Mouse (Mus musculus): ENCODE data around the gene Bcl2l13. TPM values are rescaled to one million over a fixed set of nuclear protein-coding genes. Genes with fewer than 3 reads are reported as not detected.
A peak's percentile ranks its signal among the peaks of the same experiment; 100 is the strongest.
"Not testable (repeated sequence)": the region's sequence is repeated elsewhere in the genome, so short reads cannot be mapped to it uniquely, and the experiment has no call there.

The Bcl2l13 gene
- polyA plus RNA-seq, 1 experiment from 2014 or later, result 23.9 TPM

DNA sequence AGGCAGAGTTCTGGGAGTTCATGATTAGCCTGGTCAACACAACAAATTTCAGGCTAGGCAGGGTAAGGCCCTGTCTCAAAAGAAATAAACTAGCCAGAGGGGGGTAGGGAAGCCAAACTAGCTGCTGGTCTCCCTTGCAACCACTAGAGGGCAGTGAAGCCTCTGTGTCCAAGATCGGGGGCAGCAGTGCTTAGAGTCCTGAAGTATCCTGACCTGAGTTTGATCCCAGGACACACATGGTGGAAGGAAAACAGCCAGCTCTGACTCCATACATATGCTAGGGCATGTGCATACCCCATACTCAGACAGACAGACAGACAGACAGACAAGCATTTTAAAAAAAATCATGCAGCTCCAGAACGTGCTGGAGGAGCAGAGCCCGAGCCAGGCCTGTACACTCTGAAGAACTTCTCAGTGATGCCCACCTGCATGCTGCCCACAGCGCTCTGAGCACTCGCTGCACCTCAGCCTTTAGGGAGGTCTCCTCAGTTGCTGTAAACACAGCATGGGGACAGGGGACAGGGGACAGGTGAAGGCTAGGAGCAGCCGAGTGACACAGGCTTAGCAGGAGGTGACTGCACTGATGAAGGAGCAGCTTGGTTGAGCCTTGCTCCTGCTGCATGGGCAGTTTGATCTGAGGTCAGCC, 62.3 kb downstream of the Bcl2l13 start:
- H3K9ac ChIP-seq (replicated peaks; ENCODE audit: low read depth, low read length), result no peak overlapping the region
- H3K36me3 ChIP-seq (ENCODE audit: control insufficient read depth, insufficient read depth, low read length), result peaks cover 4% of the 10 kb centered on the region; the same call in 1 of the 2 replicates
- H3K4me3 ChIP-seq (ENCODE audit: low read depth, low read length), result no peak overlapping the region
- no peak overlapping the region for H3K27ac ChIP-seq (ENCODE audit: low read length)
- no peaks in the 10 kb centered on the region for H3K4me1 ChIP-seq (ENCODE audit: control insufficient read depth, insufficient read depth, low read length)
- ATAC-seq (ENCODE audit: insufficient number of reproducible peaks, insufficient read depth, low FRiP score, low read depth), result peak; percentile 29; the same call in 1 of the 2 replicates
- no peaks in the 10 kb centered on the region for H3K9me3 ChIP-seq (ENCODE audit: control insufficient read depth, low read depth, low read length)
- no peak overlapping the region for H3K4me2 ChIP-seq (replicated peaks; ENCODE audit: low read depth, low read length)
- WGBS, result 62% methylated on average over 6 of the region's 6 CpGs
- H3K27me3 ChIP-seq (ENCODE audit: control insufficient read depth, insufficient read depth, low read length), result no peaks in the 10 kb centered on the region

DNA sequence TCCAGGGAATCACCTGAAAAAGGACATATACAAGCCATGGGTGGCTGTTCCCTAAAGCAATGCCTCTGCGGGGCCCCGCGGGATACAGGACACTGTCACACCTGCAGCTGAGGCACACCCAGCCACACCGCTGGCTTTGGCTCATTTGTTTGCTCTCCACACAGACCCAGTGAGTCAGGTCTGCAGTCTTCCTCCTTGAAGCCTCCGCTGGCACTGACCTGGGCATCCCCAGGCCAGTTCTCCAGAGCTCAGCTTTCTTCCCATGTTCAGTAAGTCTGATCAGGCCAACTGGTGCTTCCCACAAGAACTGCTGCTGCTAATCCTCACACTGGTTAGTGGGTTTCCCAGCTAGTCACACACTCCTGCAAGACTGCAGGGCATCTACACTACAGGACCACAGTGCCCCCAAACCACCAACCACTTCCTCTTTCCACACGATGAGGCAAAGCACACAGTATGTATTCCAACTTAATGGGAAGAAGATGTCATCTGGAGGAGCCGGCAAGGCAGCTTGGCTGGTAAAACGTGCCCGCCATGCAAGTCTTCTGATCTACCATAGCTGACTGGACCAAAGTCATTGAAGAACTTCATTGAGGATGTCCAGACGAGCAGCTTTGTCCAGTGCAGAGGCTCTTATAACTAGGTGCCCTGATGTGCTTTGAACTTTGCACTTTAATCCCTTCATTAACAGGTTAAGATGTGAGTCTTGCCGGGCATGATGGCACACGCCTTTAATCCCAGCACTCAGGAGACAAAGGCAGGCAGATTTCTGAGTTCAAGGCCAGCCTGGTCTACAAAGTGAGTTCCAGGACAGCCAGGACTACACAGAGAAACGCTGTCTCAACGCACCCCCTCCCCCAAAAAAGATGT, 66.0 kb downstream of the Bcl2l13 start:
- no peaks in the 10 kb centered on the region for H3K27me3 ChIP-seq (ENCODE audit: control insufficient read depth, insufficient read depth, low read length)
- H3K4me2 ChIP-seq (replicated peaks; ENCODE audit: low read depth, low read length), result no peak overlapping the region
- no peak overlapping the region for H3K9ac ChIP-seq (replicated peaks; ENCODE audit: low read depth, low read length)
- no peak overlapping the region for H3K4me3 ChIP-seq (ENCODE audit: low read depth, low read length)
- WGBS, result 84% methylated on average over 14 of the region's 14 CpGs
- ATAC-seq (ENCODE audit: insufficient number of reproducible peaks, insufficient read depth, low FRiP score, low read depth), result no peak
- no peak overlapping the region for H3K27ac ChIP-seq (ENCODE audit: low read length)
- no peaks in the 10 kb centered on the region for H3K4me1 ChIP-seq (ENCODE audit: control insufficient read depth, insufficient read depth, low read length)
- no peaks in the 10 kb centered on the region for H3K9me3 ChIP-seq (ENCODE audit: control insufficient read depth, low read depth, low read length)
- no peaks in the 10 kb centered on the region for H3K36me3 ChIP-seq (ENCODE audit: control insufficient read depth, insufficient read depth, low read length)

DNA sequence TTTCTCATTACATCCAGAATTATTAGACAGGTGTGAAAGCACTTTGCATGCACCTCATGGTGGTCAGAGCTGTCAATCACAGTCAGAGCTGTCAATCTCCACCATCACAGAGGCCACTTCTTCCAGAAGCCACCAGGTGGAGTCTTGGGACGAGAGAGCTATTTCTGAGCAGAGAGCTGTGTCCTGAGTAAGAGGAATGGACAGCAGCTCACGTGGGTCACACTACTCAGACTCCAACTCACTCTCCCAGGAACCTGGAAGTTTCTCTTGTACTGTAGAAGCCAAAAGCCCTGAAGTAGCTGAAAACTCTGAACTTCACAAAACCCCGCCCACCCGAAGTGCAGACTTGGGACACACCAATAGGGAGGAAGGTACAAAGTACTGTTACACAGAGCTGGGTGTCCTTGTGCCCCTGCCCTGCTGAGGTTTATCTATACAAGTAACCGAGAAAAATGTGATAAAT, 67.5 kb downstream of the Bcl2l13 start:
- Histone ChIP-seq H3K4me1 (ENCODE audit: control insufficient read depth, insufficient read depth, low read length) (no peaks in the 10 kb centered on the region), H3K36me3 (ENCODE audit: control insufficient read depth, insufficient read depth, low read length) (no peaks in the 10 kb centered on the region), H3K9ac (replicated peaks; ENCODE audit: low read depth, low read length) (no peak overlapping the region), H3K9me3 (ENCODE audit: control insufficient read depth, low read depth, low read length) (no peaks in the 10 kb centered on the region), H3K27ac (ENCODE audit: low read length) (no peak overlapping the region), H3K4me2 (replicated peaks; ENCODE audit: low read depth, low read length) (no peak overlapping the region), H3K4me3 (ENCODE audit: low read depth, low read length) (no peak overlapping the region), H3K27me3 (ENCODE audit: control insufficient read depth, insufficient read depth, low read length) (no peaks in the 10 kb centered on the region)
- WGBS, result 54% methylated on average over 5 of the region's 5 CpGs
- no peak for ATAC-seq (ENCODE audit: insufficient number of reproducible peaks, insufficient read depth, low FRiP score, low read depth)

DNA sequence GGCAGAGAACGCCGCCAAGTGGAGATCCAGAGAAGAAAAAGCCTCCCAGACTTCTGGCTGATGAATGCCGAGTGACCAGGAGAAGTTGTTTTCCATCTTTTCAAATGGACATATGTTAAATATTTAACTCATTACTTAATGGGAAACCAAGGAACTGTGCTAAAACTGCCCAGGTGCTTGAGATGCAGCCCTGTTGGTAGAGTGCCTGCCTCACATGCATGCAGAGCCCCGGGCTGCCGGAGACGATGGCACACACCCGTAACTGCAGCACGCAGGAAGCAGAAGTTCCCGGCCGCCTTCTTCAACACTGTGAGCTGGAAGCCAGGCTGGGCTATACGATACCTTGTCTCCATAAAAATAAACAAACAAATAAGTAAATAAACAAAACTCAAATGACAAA, 67.9 kb downstream of the Bcl2l13 start:
- no peak overlapping the region for H3K4me3 ChIP-seq (ENCODE audit: low read depth, low read length)
- no peaks in the 10 kb centered on the region for H3K36me3 ChIP-seq (ENCODE audit: control insufficient read depth, insufficient read depth, low read length)
- 80% methylated on average over 11 of the region's 11 CpGs for WGBS
- no peak overlapping the region for H3K27ac ChIP-seq (ENCODE audit: low read length)
- H3K4me2 ChIP-seq (replicated peaks; ENCODE audit: low read depth, low read length), result no peak overlapping the region
- no peaks in the 10 kb centered on the region for H3K4me1 ChIP-seq (ENCODE audit: control insufficient read depth, insufficient read depth, low read length)
- no peak for ATAC-seq (ENCODE audit: insufficient number of reproducible peaks, insufficient read depth, low FRiP score, low read depth)
- H3K9ac ChIP-seq (replicated peaks; ENCODE audit: low read depth, low read length), result no peak overlapping the region
- H3K27me3 ChIP-seq (ENCODE audit: control insufficient read depth, insufficient read depth, low read length), result no peaks in the 10 kb centered on the region
- no peaks in the 10 kb centered on the region for H3K9me3 ChIP-seq (ENCODE audit: control insufficient read depth, low read depth, low read length)

DNA sequence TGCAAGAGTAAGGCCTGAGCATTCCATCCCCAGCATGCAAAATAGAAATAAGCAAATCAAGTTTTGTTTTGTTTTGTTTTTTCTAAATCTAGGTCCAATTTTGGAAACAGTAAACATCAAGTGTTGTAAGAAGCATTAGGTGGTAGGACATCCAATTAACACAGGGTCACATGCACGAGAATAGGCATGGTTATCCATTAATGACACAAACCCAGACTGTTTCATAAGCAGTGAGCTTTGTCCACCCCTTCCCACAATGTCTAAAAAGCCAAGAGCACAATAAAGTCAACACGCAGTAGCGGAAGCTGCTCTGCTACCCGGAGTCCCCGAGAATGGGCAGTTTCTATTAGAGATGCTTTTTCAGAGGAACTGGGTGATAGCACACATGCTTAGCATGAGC, 69.1 kb downstream of the Bcl2l13 start:
- no peak for ATAC-seq (ENCODE audit: insufficient number of reproducible peaks, insufficient read depth, low FRiP score, low read depth)
- Histone ChIP-seq H3K27me3 (ENCODE audit: control insufficient read depth, insufficient read depth, low read length) (no peaks in the 10 kb centered on the region), H3K4me2 (replicated peaks; ENCODE audit: low read depth, low read length) (no peak overlapping the region), H3K4me1 (ENCODE audit: control insufficient read depth, insufficient read depth, low read length) (no peaks in the 10 kb centered on the region), H3K9me3 (ENCODE audit: control insufficient read depth, low read depth, low read length) (no peaks in the 10 kb centered on the region), H3K4me3 (ENCODE audit: low read depth, low read length) (no peak overlapping the region), H3K27ac (ENCODE audit: low read length) (no peak overlapping the region), H3K36me3 (ENCODE audit: control insufficient read depth, insufficient read depth, low read length) (no peaks in the 10 kb centered on the region), H3K9ac (replicated peaks; ENCODE audit: low read depth, low read length) (no peak overlapping the region)
- WGBS, result 85% methylated on average over 5 of the region's 5 CpGs

DNA sequence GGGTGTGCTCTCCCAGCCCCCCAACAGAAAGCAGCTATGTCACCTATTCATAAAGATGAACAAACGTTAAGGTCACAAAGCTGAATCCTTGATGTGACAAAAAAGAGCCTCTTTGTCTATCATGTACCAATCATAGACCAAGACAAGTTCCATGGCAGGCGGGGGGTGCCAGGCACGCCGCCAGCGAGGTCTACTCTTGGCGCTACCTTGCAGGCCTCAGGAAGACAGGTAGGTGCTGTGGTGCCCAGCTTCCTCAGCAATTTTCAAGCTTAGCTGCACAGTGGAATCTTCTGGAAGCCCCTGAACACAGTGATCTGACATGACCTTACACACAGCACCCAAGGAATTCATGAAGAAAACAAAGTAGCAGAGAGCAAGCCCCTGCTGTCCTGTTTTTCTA, 70.5 kb downstream of the Bcl2l13 start:
- Histone ChIP-seq H3K4me2 (replicated peaks; ENCODE audit: low read depth, low read length) (no peak overlapping the region), H3K36me3 (ENCODE audit: control insufficient read depth, insufficient read depth, low read length) (no peaks in the 10 kb centered on the region), H3K4me3 (ENCODE audit: low read depth, low read length) (no peak overlapping the region), H3K9me3 (ENCODE audit: control insufficient read depth, low read depth, low read length) (no peaks in the 10 kb centered on the region), H3K4me1 (ENCODE audit: control insufficient read depth, insufficient read depth, low read length) (peaks cover 4% of the 10 kb centered on the region; the same call in 1 of the 2 replicates), H3K27me3 (ENCODE audit: control insufficient read depth, insufficient read depth, low read length) (no peaks in the 10 kb centered on the region), H3K9ac (replicated peaks; ENCODE audit: low read depth, low read length) (no peak overlapping the region), H3K27ac (ENCODE audit: low read length) (no peak overlapping the region)
- ATAC-seq (ENCODE audit: insufficient number of reproducible peaks, insufficient read depth, low FRiP score, low read depth), result no peak
- 91% methylated on average over 6 of the region's 6 CpGs for WGBS

DNA sequence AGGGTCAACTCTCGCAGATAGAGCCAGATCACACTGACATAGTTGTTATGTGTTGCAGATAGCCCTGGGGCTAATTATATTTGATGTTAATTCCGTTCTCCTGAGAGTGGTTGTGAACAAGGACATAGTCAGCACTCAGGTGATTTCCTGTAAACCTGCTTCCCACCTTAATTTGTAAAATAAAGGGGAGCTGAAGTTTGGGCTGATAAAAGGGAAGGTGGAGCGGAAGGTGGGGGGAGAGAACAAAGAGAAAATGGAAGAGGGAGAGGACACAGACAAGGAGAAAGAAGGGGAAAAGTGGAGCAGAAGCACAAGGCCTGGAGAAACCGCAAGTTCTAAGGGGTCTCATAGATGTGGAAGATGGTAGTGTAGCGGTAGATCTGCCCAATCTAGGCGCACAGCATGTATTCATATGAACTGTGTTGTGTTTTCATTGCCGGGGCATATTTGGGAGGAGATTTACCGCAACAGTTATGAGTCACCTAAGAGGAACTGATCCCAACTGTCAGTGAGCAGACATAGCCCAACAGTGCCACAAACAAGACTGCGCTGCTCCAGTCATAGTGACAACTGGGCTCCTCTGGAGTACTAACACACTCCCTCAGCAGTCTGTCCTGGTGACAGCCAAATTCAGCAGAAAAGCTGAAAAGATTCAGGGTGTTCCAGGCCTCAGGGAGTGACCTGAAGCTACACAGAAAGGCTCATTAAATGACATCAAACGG, 72.0 kb downstream of the Bcl2l13 start:
- WGBS, result 85% methylated on average over 9 of the region's 10 CpGs
- not testable (repeated sequence) for H3K27ac ChIP-seq (ENCODE audit: low read length); H3K36me3 ChIP-seq (ENCODE audit: control insufficient read depth, insufficient read depth, low read length); H3K9ac ChIP-seq (replicated peaks; ENCODE audit: low read depth, low read length); H3K9me3 ChIP-seq (ENCODE audit: control insufficient read depth, low read depth, low read length); H3K4me1 ChIP-seq (ENCODE audit: control insufficient read depth, insufficient read depth, low read length); H3K4me3 ChIP-seq (ENCODE audit: low read depth, low read length); H3K4me2 ChIP-seq (replicated peaks; ENCODE audit: low read depth, low read length); ATAC-seq (ENCODE audit: insufficient number of reproducible peaks, insufficient read depth, low FRiP score, low read depth); H3K27me3 ChIP-seq (ENCODE audit: control insufficient read depth, insufficient read depth, low read length)

DNA sequence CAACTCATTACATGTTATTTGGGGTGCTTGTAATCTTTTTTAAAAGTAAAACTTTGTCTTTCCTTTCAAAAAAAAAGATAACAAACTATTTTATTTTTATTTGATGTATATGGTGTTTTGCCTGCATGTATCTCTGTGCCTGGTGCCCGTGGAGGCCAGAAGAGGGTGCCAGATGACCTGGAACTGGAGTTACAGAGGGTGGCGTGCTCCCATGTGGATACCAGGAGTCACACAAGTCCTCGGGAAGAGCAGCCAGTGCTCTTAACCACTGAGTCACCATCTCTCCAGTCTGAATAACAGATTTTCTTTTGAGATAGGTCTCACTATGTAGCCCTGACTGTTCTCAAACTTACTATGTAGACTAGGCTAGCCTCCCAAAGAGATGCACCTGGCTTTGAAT, 73.5 kb downstream of the Bcl2l13 start:
- Histone ChIP-seq H3K4me3 (ENCODE audit: low read depth, low read length) (no peak overlapping the region), H3K9me3 (ENCODE audit: control insufficient read depth, low read depth, low read length) (no peaks in the 10 kb centered on the region), H3K9ac (replicated peaks; ENCODE audit: low read depth, low read length) (no peak overlapping the region), H3K4me1 (ENCODE audit: control insufficient read depth, insufficient read depth, low read length) (peaks cover 4% of the 10 kb centered on the region; the same call in 1 of the 2 replicates), H3K27me3 (ENCODE audit: control insufficient read depth, insufficient read depth, low read length) (no peaks in the 10 kb centered on the region), H3K36me3 (ENCODE audit: control insufficient read depth, insufficient read depth, low read length) (no peaks in the 10 kb centered on the region), H3K27ac (ENCODE audit: low read length) (no peak overlapping the region), H3K4me2 (replicated peaks; ENCODE audit: low read depth, low read length) (no peak overlapping the region)
- ATAC-seq (ENCODE audit: insufficient number of reproducible peaks, insufficient read depth, low FRiP score, low read depth), result no peak
- 86% methylated on average over 3 of the region's 3 CpGs for WGBS
